Mouse (Mus musculus) midbrain, postnatal 0 days (tissue): ENCODE measurements around the gene Igsf11. TPM values are rescaled to one million over a fixed set of nuclear protein-coding genes. Genes with fewer than 3 reads are reported as not detected.
A peak's percentile ranks its signal among the peaks of the same experiment; 100 is the strongest.

Experiments used
- ATAC-seq: fragments of 200-750 bp; cut with Nextera tagmentation; 2 replicates; pipeline ENCODE4 v1.8.0; 2017; ENCODE audit warnings: moderate number of reproducible peaks, mild to moderate bottlenecking, moderate TSS enrichment, moderate library complexity; ENCODE audit not compliant: low FRiP score
- DNase-seq: peaks from one replicate; pipeline ENCODE4 v3.0.0-alpha.2; 2015; ENCODE audit warnings: low spot score
- H3K27ac ChIP-seq: fragments of 300-500 bp; sonication (generic); 2 replicates; pipeline ENCODE4 v1.5.1; 2014; ENCODE audit warnings: low read depth, mild to moderate bottlenecking, low read length, mixed read lengths
- H3K27me3 ChIP-seq: fragments of 300-500 bp; sonication (generic); 2 replicates; pipeline ENCODE4 v1.6.1; 2014; ENCODE audit warnings: low read length, control low read depth, mixed read lengths; ENCODE audit not compliant: insufficient read depth
- H3K36me3 ChIP-seq: fragments of 300-500 bp; sonication (generic); 2 replicates; pipeline ENCODE4 v1.6.1; 2014; ENCODE audit warnings: low read length, control low read depth, mixed read lengths; ENCODE audit not compliant: insufficient read depth
- H3K4me1 ChIP-seq: fragments of 300-500 bp; sonication (generic); 2 replicates; pipeline ENCODE4 v1.6.1; 2014; ENCODE audit warnings: mild to moderate bottlenecking, control low read depth, antibody characterized with exemption, low read length, mixed read lengths; ENCODE audit not compliant: insufficient read depth
- H3K4me2 ChIP-seq: fragments of 300-500 bp; sonication (generic); 2 replicates; pipeline ENCODE4 v1.6.1; 2014; ENCODE audit warnings: low read depth, mild to moderate bottlenecking, low read length, mixed read lengths; ENCODE audit not compliant: poor library complexity, severe bottlenecking
- H3K4me3 ChIP-seq: fragments of 300-500 bp; sonication (generic); 2 replicates; pipeline ENCODE4 v1.5.1; 2014; ENCODE audit warnings: low read depth, mild to moderate bottlenecking, low read length, moderate library complexity
- H3K9ac ChIP-seq: fragments of 300-500 bp; sonication (generic); replicated peaks from 2 replicates; pipeline ENCODE4 v1.6.1; 2014; ENCODE audit warnings: mild to moderate bottlenecking, low read length, moderate library complexity, mixed read lengths; ENCODE audit not compliant: poor library complexity, severe bottlenecking
- H3K9me3 ChIP-seq: fragments of 300-500 bp; sonication (generic); 2 replicates; pipeline ENCODE4 v1.6.1; 2016; ENCODE audit warnings: low read length, control low read depth
- CTCF ChIP-seq: IDR thresholded peaks from 2 replicates; pipeline ENCODE4 v1.5.1; 2016; ENCODE audit warnings: antibody characterized with exemption, mild to moderate bottlenecking
- WGBS: fragments of 180-500 bp; shearing (Covaris S2); extraction: QIAGEN DNeasy Blood & Tissue Kit; methylation state at CpG from one replicate; pipeline ENCODE4 v1.1.7; 2014; 5-methylcytosine and 5-hydroxymethylcytosine counted together
- polyA plus RNA-seq: library from polyadenylated mRNA; unstranded; fragments of >200 nt; fragmentation: Nextera tagmentation; extraction: Ambion mirVana; gene quantifications from 2 replicates; pipeline ENCODE4 v1.2.1, GENCODE M21; 2015
- total RNA-seq: library from RNA; depleted of rRNA; stranded (reverse); fragments of >200 nt; gene quantifications from 2 replicates; pipeline ENCODE4 v1.2.3, GENCODE M21; 2014; rRNA removed

The Igsf11 gene
- total RNA-seq (13.0 and 18.7 TPM in 2 replicates), polyA plus RNA-seq (3.1 TPM in 2 replicates)

- DNase-seq (no peak), ATAC-seq (no peak)
- TF ChIP-seq CTCF, result no peak
- Histone ChIP-seq H3K4me1 (no peaks in the 10 kb centered on the region), H3K27ac (no peak within 1 kb of the TSS), H3K9me3 (no peaks in the 10 kb centered on the region), H3K9ac (no peak within 1 kb of the TSS), H3K4me3 (no peak within 1 kb of the TSS), H3K27me3 (no peaks in the 10 kb centered on the region), H3K4me2 (no peak within 1 kb of the TSS), H3K36me3 (no peaks in the 10 kb centered on the region)
- WGBS, result 81% methylated on average over 7 of the region's 7 CpGs
Measured at GRCm38 (mm10) chr16:38892371-38892770, at the start of gene Igsf11. Igsf11 (plus strand) TSS chr16:38892671.

DNA sequence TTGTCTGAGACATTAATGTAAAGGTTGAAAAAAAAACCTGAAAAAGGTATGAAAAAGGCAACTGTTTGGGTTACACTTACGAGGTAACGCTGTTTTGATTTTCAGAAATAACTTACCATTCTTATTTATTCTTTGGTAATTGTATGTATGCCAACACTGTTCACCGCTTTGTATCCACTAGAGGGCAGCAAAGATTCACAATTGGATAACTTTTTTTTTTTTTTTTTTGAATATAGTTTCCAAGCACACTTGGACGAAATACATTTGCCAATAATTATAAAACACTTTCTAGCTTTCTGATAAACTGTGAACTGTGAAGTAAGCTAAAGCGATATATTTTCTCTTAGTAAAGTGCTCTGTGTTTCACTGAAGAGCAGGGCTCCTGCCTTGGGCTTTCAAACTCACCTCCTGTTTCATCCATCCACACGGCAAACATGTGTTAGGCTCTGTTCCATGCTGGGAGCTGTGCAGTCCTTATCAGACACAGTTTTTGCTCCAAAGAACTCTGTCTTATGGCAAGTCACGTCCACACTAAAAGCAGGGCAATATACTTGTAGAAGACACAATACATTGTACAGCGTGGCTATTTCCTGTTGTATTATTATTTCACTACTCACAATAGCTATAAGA, 34.2 kb upstream of the Igsf11 start:
- Histone ChIP-seq H3K4me1 (no peaks in the 10 kb centered on the region), H3K27ac (no peak overlapping the region), H3K9me3 (no peaks in the 10 kb centered on the region), H3K4me2 (no peak overlapping the region), H3K36me3 (no peaks in the 10 kb centered on the region), H3K4me3 (no peak overlapping the region), H3K27me3 (no peaks in the 10 kb centered on the region), H3K9ac (no peak overlapping the region)
- DNase-seq (peak; percentile 65), ATAC-seq (no peak)
- WGBS, result 25% methylated on average over 8 of the region's 8 CpGs
- peak; percentile 84 for TF ChIP-seq CTCF

- Histone ChIP-seq H3K27me3 (no peaks in the 10 kb centered on the region), H3K4me1 (no peaks in the 10 kb centered on the region), H3K36me3 (no peaks in the 10 kb centered on the region), H3K9ac (no peak overlapping the region), H3K9me3 (no peaks in the 10 kb centered on the region), H3K27ac (no peak overlapping the region), H3K4me2 (no peak overlapping the region), H3K4me3 (no peak overlapping the region)
- ATAC-seq (no peak), DNase-seq (no peak)
- TF ChIP-seq CTCF, result no peak
- WGBS, result 57% methylated on average over 6 of the region's 6 CpGs
Measured at GRCm38 (mm10) chr16:38860548-38860947, 31.9 kb upstream of the Igsf11 start.

DNA sequence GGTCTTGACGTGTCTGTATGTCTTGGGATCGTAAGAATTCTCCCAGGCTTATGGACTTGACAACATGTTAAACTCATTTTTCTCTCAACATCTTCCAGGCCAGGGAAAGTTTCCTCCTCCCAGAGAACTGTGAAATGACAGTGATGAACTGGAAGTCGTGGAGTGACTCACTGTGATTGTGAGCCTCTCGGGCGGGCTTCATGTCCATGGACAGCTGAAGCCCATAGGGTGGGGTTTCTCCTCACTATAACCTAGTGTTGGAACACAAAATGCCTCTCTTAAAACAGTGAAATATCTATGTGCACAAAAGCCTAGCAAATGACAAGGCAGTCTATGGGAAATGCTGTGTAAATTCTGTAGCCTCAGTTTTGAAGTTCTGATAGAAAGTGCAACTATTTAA, 28.1 kb upstream of the Igsf11 start:
- no peak for TF ChIP-seq CTCF
- ATAC-seq (no peak), DNase-seq (no peak)
- Histone ChIP-seq H3K4me3 (no peak overlapping the region), H3K4me1 (no peaks in the 10 kb centered on the region), H3K4me2 (no peak overlapping the region), H3K27ac (no peak overlapping the region), H3K36me3 (no peaks in the 10 kb centered on the region), H3K9me3 (no peaks in the 10 kb centered on the region), H3K27me3 (no peaks in the 10 kb centered on the region), H3K9ac (no peak overlapping the region)
- 89% methylated on average over 5 of the region's 5 CpGs for WGBS

DNA sequence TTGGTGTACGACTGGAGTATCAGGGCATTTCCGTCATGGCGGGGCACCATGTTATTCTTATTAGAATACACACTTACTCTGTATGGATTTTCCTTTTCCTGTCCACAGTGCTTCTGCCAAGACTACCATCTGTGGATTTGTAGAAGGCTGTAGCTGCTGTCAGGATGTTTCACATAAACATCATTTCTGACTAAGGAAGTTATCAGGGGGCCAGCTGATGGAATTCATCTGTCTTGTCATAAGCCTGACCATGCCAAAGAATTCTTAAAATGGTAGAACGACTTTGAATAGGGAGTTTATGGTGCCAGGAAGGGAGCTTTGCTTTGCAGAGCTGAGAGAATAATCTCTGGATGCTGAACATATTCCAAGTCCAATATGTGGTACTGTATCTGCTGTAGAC, 19.2 kb upstream of the Igsf11 start:
- no peak overlapping the region for H3K27ac ChIP-seq
- TF ChIP-seq CTCF, result no peak
- H3K9me3 ChIP-seq, result no peaks in the 10 kb centered on the region
- H3K9ac ChIP-seq, result no peak overlapping the region
- no peak overlapping the region for H3K4me3 ChIP-seq
- ATAC-seq (no peak), DNase-seq (no peak)
- no peak overlapping the region for H3K4me2 ChIP-seq
- 89% methylated on average over 4 of the region's 4 CpGs for WGBS
- no peaks in the 10 kb centered on the region for H3K36me3 ChIP-seq
- no peaks in the 10 kb centered on the region for H3K4me1 ChIP-seq
- no peaks in the 10 kb centered on the region for H3K27me3 ChIP-seq

- WGBS, result 25% methylated on average over 4 of the region's 4 CpGs
- no peaks in the 10 kb centered on the region for H3K36me3 ChIP-seq
- H3K9me3 ChIP-seq, result no peaks in the 10 kb centered on the region
- H3K27ac ChIP-seq, result no peak overlapping the region
- no peak for TF ChIP-seq CTCF
- H3K27me3 ChIP-seq, result no peaks in the 10 kb centered on the region
- no peak for DNase-seq
- H3K9ac ChIP-seq, result no peak overlapping the region
- H3K4me1 ChIP-seq, result no peaks in the 10 kb centered on the region
- ATAC-seq, result no peak
- H3K4me3 ChIP-seq, result no peak overlapping the region
- no peak overlapping the region for H3K4me2 ChIP-seq
Measured at GRCm38 (mm10) chr16:38874481-38874880, 18.0 kb upstream of the Igsf11 start.
